Mouse (Mus musculus) adrenal gland, postnatal 36 days (tissue): ENCODE measurements around the gene Txndc2. TPM values are rescaled to one million over a fixed set of nuclear protein-coding genes. Genes with fewer than 3 reads are reported as not detected.
"Not testable (repeated sequence)": the region's sequence is repeated elsewhere in the genome, so short reads cannot be mapped to it uniquely, and the experiment has no call there.

Experiments used
- DNase-seq, 2 experiments: peaks; one replicate each; pipeline ENCODE4 v3.0.0; 2021; ENCODE audit warnings: mixed read lengths in 1 of 2
- total RNA-seq, 2 experiments: library from RNA; stranded (reverse); gene quantifications; 2 replicates each; pipeline ENCODE4 v1.2.3; 2021

Gene Txndc2
- total RNA-seq, 2 experiments from 2014 or later = 8.8 to 38.2 TPM

DNA sequence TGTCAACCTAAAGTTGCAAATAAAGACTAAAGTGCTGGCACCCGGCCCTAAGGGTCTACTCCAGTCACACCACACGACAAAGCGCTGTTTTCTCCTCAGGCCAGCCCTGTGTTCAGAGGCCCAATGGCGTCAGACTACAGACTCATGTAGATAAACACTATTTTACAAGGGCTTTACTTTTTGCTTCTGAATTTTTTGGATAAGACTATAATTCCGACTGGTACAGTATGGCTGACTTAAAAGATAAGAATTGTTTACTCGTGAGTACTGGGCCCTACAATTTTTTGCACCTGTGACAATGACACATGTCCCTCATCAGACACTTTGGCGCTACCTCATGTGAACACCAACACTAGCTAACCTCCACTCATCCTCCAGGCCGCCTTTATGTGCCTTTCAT is 14.1 kb upstream of the Txndc2 start:
- DNase-seq = no peak

DNA sequence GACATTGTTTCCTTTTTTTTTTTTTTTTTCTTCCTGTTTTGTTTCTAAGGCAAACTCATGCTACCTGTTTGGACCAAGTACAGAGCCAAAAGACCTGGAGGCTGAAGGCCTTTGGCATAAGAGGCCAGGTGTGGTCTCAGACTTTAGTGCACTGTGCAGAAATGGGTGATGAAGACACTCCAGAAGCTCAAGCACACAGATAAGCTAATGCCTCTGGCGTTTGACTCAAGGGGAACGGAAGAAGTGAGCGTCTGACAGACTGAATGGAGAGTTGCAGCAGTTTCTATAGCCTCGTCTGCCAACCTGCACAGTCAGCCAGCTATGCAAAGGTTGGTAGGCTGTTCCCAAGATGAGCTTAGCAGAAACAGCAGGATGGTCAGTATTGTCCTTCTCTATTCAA is 13.6 kb upstream of the Txndc2 start:
- DNase-seq = no peak

DNA sequence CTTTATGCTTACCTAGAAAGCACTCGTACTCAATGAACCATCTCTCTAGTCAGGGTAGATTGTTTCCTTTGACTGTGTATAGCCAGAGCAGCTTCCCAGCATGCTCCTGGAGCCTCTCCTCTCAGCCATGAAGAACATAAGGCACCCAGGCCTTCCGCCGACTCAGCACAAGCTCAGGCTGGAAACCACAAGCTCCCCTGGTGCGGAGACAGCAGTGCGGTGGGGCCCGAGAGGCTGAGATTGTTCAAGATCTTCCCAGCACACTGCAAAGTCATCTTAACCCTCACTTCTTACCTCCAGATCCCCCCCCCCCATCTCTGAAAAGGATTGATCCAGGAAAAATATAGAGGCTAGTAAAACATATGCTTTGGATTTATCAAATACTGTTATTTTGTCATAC is 8.6 kb upstream of the Txndc2 start:
- DNase-seq = no peak

DNA sequence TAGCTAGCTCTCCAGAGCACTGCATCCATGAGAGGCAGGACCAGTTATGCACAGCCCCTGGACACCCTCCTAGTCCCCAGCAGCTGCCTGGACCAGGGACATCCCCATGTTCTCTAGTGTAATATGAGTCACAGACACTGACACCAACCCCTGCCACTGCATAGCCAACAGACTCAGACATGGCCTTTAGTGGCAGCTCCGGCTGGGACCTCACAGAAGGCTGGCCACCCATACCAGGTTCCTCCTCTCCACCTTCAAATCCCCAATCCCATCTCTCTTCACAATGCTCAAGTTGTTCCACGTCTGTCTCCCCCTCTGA is 7.2 kb upstream of the Txndc2 start:
- DNase-seq = peak; percentile 26 to 43

DNA sequence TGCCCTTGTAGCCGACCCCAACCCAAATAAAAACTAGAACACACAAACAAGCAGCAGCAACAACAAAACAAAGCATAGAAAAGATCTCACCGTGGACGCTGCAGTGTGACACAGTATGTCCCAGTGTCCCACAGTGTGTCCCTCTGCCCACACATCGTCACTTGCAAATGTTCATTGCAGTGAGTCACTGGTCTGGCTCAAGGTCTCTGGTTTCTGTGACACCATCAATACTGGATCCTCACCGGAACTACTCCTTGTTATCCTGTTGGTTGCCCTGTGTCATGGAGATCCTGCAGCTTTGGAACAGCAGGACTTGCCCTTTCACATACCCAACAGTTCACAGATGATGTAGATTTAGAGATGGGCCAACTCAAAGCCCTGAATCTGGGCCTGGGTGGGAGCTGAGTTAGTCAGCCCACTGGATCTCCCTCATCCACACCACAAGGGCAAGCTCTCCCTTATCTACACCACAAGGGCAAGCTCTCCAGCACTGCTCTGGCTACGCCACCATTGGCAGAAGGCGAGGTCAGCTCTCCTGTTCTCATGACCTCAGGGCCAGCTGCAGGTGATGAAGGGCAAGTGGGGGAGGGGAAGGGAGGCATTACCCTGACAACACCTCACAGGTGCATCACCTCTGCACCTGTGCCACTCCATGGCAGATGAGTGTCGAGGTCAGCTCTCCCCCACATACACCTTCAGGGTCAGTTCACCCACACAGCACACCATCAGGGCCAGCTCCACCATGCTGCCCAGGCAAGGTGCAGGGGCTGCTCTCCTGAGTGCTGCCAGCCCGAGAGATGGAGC is 6.6 kb upstream of the Txndc2 start:
- DNase-seq = peak; percentile 70 to 80

DNA sequence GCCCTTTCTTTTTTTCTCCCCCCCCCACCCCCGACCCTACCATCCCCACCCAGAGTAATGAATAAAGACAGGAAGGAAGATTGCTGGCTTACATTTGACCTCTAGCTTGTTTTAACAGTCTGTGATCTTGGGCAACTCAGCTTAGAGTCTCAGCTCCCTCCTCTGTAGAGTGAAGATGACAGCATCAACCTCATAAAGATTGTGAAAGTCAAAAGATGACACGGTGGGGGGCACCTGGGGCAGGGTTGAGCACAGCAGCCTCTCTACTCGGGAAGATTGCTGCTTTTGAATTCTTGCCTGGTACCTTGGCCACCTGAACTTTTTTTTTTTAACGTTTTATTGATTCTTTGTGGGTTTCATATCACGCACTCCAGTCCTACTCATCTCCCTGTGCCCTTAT is 6.0 kb upstream of the Txndc2 start:
- DNase-seq = no peak

DNA sequence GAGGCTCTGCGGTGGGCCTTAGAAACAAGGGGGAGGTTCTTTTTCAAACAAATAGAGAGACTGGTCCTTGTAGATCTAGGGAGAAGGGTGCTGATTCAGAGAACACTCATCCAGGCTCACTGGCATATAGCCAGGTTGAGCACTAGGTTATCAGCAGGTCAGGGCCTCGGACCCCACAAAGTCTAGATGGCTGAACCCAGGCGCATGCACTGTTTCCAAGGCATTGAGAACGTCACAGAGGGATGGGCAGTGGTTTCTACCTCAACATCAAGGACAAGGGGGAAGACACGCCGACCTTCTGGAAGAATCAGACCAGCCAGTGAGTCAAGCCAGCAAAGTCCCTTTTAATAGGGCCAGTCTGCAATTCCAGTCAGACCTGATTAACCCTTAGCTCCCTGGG is 5.3 kb upstream of the Txndc2 start:
- peak; percentile 82 to 90 for DNase-seq

DNA sequence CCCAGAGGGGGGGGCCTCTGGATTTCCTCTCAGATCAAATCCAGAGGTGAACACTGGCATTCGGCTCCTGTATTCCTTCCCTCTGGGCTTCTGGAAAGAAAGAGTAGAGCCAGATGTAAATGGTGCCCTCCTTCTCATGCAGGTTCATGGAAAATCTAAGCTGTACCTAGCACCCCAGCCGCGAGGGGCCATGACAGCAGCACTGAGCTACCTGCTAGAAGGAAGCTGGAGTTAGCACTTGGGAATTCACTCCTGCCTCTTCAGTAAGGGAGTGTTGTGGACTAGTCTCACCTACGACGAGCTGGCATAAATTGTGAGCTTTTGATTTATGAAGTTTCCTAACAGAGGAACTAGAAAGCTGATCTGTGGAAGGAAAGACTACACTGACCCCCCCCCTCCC is 1.6 kb upstream of the Txndc2 start:
- no peak for DNase-seq

DNA sequence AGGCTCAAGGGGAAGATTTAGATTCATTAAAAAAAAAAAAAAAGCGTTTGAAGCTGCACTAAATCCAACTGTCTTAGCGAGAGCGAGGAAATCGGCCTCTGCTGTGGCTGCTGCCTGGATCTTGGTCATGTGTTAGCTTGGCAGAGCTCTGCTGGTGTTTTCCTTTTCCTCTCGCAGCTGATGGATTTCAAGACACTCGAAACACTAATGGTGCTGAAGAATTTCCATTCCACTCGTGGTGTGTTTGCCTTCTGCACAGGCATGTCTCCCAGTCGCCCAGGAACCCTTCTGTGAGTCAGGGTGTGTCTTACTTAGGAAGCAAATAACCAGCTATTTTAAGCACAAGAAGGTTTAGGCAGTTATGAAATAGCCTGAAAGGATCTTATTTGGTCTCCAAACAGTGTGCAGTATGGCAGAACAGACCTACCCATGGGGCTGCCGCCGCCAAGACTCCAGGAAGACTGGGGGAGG is 1.1 kb upstream of the Txndc2 start:
- no peak for DNase-seq

DNA sequence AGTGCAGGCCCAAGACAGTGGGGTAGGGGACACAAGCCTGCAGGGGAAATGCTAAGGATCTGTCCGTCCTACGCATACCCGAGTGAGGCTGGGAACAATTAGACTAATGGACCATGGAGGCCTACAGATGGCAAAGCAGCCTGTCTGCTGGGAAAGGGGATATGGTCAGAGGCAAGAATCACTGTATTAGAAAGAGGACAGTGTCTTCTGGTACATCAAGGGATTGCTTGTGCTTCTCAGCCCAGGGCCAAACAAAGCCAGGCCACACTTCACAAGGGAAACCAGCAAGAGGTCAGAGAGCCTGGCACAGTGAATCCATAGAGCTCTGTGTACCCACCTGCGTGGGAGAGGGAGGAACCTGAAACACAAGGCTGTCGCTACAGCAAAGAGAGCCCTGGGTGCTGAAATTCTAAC is 617 bp upstream of the Txndc2 start:
- DNase-seq = no peak

DNA sequence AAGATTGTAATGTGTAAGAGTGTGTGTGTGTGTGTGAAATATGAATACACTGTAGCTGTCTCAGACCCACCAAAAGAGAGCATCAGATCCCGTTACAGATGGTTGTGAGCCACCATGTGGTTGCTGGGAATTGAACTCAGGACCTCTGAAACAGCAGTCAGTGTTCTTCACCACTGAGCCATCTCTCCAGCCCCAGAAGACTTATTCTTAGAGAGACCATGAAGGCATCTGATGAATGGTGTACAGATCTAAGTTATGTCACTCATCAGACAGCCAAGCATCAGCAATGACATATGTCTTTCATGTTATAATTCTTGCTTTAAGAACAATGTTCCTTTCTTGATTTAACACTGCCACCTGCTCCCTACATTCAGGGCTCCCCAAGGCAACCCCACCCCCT is 2.8 kb downstream of the Txndc2 start:
- no peak for DNase-seq

DNA sequence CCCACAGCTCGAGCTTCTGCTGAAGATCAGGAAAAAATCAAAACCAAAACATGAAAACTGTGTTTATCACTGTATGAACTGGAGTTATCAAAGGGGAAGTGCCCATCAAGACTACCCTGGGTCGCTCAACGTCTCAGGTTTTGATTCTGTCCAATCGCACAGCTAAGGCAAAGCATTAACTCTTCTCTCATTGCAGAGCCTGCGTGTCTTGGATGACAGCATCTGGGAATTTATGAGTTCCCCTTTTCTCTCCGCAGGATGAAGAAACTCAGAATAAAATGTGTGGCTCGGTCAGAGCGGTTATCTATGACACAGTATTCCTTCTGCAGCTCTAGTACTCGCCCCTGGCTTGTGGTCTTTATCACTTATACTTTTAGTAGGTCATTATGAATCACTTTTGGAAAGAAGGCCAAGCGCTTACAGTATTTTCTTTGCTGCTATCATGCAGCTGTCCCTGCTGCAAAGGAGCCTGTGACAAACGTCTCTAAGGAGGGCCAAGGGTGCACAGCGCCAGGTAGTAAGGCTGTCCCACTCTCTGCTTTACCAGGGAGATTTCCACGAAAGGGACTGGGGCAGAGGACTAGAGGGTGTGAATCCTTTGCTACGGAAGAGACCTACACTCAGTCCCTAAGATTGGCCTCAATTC is 6.1 kb downstream of the Txndc2 start:
- peak; percentile 27 to 33 for DNase-seq

DNA sequence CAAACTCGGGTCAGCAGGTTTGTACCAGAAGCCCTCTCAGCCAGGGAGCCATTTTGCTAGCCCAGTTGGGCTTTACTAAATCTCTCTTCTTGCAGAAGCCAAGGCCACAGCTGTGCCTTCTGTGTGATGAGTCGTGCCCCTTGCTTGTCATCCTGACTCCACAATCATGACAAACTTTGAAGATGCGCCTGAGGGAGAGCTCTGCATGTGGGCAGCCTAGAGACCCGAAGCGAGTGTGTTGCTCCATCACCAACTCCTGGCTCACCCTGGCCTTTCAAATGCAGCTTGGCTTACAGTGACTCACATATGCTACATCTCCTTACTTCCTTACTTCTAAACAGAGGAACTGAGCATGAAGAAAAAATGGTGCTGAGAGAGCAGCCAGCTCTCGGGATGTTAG is 12.0 kb downstream of the Txndc2 start:
- DNase-seq = no peak

DNA sequence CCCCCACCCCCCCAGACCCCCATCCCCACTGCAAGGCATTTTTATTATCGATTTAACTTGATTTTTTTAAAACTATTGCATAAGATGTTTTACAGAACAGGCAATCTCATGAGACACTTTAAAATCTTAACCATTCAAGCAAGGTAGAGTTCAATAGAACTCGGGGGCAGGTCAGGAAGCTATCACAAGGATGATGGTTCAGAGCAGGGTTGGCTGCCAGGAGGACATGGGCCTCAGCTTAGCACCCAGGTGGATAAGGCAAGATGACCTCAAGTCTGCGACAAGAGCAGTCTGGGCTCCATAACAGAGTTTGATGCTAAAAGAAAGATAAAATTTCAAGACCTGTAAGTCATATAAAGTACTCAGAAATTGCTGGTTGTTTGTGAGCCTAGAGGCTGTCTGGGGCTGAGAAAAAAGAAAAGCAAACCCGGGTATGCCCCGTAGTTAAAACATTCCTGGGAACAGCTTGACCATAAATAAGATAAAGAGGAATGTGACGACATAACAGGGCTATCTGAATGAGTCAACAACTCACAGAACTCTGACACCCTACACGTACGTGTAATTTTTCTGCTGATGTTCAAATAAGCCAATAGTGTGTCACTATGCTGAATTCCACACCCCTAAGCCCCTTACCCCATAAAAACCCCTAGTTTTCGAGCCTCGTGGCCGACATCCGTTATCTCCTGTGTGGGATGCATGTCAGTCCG is 13.0 kb downstream of the Txndc2 start:
- not testable (repeated sequence) for DNase-seq

DNA sequence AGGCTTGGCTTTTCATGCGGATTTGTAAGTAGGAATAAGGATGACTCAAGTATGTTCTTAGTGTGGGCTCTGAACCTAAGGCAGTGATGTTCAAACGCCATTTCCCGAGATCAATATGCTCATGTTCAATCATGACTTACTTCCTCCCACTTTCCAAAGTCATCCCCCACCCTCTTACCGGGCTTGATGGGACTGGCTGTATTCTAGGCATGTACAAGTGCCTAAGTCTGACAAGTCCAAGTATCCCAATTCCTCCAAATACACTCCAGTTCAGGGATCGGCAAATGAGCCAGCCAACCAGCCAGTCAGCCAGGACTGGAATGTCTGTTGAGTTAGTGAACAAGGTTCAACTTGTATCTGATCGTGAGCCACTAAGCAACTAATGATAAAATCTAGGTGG is 15.7 kb downstream of the Txndc2 start:
- no peak for DNase-seq

DNA sequence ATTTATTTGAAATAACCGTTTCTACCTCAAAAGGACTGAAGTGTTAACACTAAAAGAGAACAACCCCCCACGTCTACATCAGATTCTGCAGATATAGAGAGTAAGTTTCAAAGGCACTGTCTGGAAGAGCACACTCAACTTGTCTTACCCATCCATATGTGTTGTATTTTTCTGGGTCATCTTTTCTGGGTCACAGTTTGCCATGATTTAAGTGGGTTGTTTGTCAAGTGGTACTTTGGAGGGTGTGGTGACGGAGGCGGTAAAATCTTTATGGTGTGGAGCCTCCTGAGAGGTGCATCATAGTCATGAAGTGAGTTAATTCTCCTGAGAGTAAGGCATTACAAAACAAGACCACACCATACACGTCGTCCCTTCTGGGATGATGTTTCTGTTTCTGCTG is 16.4 kb downstream of the Txndc2 start:
- no peak for DNase-seq

DNA sequence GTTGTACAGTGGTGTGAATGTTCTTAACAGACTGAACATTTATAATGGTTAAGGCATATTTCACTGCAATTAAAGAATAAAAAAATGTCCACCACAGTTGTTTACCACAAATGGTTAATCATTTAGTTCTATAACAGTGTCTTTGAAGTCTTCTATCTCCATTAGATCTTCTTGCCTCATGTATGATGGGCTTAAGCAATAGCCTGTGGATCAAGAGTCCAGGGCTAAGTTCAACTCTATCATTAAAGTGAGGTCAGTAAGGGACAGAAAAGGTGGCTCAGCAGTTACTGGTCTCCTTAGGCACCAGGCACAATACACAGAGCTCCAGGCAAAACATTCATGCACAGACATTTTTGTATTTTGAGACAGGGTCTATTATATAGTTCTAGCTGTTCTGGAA is 18.8 kb downstream of the Txndc2 start:
- DNase-seq = no peak

DNA sequence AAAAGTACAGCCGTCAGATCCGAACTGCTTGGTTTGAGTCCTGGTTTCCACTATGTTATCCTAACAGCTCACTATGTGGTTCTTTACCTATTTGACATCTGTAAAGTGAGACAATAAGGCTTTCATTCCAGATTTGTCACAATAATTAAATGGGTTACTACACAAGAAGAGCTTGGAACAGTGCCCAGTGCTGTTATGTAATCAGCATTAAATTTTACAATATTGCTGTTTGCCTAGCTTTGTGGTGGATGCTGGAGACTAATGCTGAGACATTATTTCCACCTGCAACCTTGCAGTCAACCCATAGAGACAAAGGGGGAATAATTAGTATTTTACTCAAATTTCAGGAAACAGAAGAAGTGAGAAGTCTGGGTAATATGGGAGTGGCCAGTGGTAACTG is 23.5 kb downstream of the Txndc2 start:
- peak in 1 of 2 experiments; percentile 35 for DNase-seq

DNA sequence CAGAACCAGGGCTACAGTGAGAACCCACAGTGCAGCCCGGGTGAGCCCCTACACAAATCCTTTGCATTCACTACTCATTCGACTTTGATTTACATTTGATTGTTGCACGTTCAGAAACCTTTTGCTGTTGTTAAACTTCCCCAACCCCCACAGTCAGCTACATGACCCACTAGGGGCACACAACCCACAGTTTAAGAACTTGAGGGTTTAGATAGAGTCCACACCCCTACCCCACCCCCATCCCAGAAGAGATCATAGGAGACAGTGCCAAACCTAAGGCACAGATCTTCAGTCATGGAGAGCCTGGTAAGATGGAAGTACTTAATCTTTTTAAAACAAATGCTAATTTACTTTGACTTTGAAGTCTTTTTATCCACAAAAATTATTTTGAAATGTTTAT is 26.3 kb downstream of the Txndc2 start:
- no peak for DNase-seq

DNA sequence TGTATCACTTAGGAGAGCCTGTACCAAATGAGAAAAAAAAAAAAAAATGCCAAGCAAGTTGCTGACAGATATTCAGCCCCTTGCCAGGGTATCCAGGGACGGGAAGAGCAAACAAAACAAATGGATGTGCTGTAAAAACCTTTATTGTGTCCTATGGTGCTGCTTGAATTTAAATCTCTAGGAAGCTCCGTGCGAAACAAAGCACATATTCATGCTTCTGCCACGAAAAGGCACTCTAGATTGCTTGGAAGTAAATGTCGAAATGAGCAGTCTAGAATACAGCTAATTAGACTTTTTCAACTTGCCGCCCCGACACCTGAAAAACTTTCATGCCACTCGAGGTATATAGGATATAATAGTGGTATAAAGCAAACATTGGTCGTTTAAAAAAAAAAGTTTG is 27.5 kb downstream of the Txndc2 start:
- DNase-seq = no peak

DNA sequence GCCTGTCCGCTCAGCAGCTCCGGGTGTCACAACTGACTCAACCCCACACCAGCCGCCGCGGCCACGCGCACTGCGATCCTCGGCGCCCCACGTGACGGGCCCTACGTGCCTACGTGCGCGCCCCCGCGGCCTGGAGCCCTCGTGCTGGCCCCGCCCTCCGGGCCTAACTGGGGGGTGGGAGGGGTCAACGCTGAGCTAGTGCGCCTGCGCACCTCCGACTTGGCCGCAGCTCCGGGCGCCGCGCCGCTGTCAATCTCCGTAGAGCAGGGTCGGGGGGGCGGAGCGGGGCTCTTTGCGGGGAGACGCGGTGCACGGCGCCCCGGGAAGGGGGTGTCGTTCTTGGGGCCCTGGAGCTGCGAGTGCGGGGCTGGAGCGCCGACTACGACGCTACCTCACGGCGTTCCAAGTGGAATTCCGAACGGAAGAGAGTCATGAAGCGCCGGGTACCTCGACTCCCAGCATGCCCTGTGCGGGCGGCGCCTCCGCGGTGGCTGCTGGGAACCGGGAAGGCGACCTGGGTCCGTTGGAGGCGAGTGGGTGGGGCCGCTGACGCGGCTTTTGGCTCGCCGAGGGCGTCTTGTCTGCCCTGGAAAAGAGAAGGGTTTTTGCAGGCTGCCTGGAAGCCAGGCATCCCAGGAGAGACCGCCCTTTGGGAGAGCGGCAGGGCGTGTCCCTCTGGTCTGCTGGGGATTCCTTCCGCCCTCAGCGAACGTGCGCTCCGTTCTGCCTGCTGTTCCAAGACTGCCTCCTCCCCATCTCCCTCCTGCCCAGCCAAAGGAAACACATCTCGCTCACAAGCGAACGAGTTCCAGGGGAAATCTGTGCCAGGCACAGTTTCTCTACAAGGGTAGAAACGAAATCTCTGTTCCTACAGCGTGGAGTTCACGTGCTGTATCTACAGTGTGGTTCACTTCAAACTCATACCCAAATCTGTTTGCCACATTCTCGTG is 28.2 kb downstream of the Txndc2 start, which contains the start of gene Vapa:
Vapa (minus strand) TSS at position 93 of the 950 bp plus-strand sequence.
- DNase-seq = peak; percentile 99 to 100

DNA sequence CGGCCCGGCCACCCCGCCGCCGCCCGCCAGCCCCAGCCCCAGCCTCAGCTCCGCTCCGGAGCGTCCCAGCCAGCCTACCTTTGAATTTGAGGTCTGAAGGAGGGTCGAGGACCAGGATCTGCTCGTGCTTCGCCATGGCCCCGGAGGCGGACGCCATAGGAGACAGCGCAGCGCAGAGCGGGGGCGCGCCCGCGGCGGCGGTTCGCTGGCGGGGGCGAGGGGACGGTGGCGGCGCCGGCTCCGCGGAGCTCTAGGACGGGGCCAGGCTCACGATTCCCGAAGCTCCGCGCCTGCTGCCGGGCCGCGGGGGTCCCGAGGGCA is 28.9 kb downstream of the Txndc2 start:
- no peak for DNase-seq
